Mouse (Mus musculus): ENCODE data around the gene Gm28048. TPM values are rescaled to one million over a fixed set of nuclear protein-coding genes. Genes with fewer than 3 reads are reported as not detected.

Gm28048 gene
- polyA plus RNA-seq, 1 experiment from 2014 or later = 19.3 TPM

GRCm38 (mm10) chr11:22832600-22832999 lies 149.3 kb downstream of the Gm28048 start:
- no peak for ATAC-seq (replicated peaks; ENCODE audit: low FRiP score)
- peaks cover 7% of the 10 kb centered on the region; the same call in 1 of the 2 replicates for H3K36me3 ChIP-seq
- H3K4me3 ChIP-seq (replicated peaks) = no peak overlapping the region
- peaks cover 3% of the 10 kb centered on the region; the same call in 1 of the 2 replicates for H3K4me1 ChIP-seq
- H3K4me2 ChIP-seq = no peak overlapping the region
- WGBS = 80% methylated on average over 4 of the region's 4 CpGs
- no peaks in the 10 kb centered on the region for H3K9me3 ChIP-seq (replicated peaks)
- no peaks in the 10 kb centered on the region for H3K27me3 ChIP-seq
- no peak overlapping the region for H3K9ac ChIP-seq
- H3K27ac ChIP-seq = no peak overlapping the region

GRCm38 (mm10) chr11:22831916-22832315 lies 150.0 kb downstream of the Gm28048 start:
- Histone ChIP-seq H3K4me1 (peaks cover 3% of the 10 kb centered on the region; the same call in 1 of the 2 replicates), H3K27me3 (no peaks in the 10 kb centered on the region), H3K9ac (no peak overlapping the region), H3K4me3 (replicated peaks) (no peak overlapping the region), H3K27ac (no peak overlapping the region), H3K36me3 (peaks cover 7% of the 10 kb centered on the region; the same call in 1 of the 2 replicates), H3K9me3 (replicated peaks) (no peaks in the 10 kb centered on the region), H3K4me2 (no peak overlapping the region)
- 80% methylated on average over 11 of the region's 11 CpGs for whole genome bisulfite sequencing
- no peak for ATAC-seq (replicated peaks; ENCODE audit: low FRiP score)

GRCm38 (mm10) chr11:22830684-22831083 lies 151.2 kb downstream of the Gm28048 start:
- H3K4me2 ChIP-seq = no peak overlapping the region
- H3K27ac ChIP-seq = no peak overlapping the region
- H3K9ac ChIP-seq = no peak overlapping the region
- H3K9me3 ChIP-seq (replicated peaks) = no peaks in the 10 kb centered on the region
- H3K27me3 ChIP-seq = no peaks in the 10 kb centered on the region
- ATAC-seq (replicated peaks; ENCODE audit: low FRiP score) = no peak
- 75% methylated on average over 6 of the region's 6 CpGs for WGBS
- no peak overlapping the region for H3K4me3 ChIP-seq (replicated peaks)
- H3K4me1 ChIP-seq = peaks cover 3% of the 10 kb centered on the region; the same call in 1 of the 2 replicates
- H3K36me3 ChIP-seq = no peaks in the 10 kb centered on the region

DNA sequence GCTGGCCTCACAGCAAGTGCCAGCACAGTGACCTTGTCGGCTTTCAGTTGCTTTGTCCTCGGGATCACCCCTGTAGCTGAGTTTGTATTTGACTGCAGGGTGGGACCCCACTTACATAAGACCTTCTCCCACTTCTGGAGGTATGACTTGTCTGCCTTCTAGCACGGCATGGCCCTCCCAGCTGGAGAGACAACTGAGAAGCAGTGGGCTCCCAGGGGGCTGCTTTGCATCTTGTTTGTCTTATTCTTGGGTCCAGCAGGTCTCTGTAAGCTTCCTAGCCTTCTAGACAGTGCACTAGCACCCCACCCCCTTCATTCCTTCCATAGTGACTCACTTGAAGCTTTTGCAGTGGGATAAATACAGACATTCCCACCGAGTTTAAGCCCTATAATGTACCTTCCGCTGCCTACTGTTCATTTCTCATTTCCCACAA lies 151.7 kb downstream of the Gm28048 start:
- H3K9me3 ChIP-seq (replicated peaks) = no peaks in the 10 kb centered on the region
- H3K27me3 ChIP-seq = no peaks in the 10 kb centered on the region
- H3K4me3 ChIP-seq (replicated peaks) = no peak overlapping the region
- WGBS = 67% methylated on average over 5 of the region's 5 CpGs
- no peaks in the 10 kb centered on the region for H3K36me3 ChIP-seq
- peaks cover 3% of the 10 kb centered on the region; the same call in 1 of the 2 replicates for H3K4me1 ChIP-seq
- H3K9ac ChIP-seq = no peak overlapping the region
- no peak overlapping the region for H3K27ac ChIP-seq
- no peak for ATAC-seq (replicated peaks; ENCODE audit: low FRiP score)
- no peak overlapping the region for H3K4me2 ChIP-seq

DNA sequence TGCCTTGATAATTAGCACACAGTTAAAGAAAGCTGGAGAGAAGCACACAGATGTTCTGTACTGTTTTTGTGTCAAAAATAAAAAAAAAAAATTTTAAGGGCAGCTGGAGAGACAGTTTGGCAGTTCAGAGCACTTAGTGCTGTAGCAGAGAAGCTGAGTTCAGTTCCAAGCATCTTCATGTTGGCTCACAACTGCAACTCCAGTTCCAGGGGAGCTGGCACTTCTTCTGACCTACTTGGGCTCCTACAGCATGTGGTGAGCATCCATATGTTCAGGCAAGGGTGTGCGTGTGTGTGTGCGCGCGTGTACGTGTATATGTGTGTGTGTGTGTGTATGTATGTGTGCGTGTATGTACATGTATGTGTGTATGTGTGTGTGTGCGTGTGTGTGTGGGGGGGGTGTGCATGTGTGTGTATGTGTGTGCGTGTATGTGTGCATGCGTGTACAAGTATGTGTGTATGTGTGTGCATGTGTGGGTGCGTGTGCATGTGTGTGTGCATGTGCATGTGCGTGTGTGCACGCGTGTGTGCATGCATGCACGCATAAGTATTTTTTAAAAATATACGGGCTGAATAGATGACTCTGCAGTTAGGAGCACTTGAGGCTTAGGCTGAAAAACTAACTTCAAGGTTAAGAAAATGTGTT lies 152.8 kb downstream of the Gm28048 start:
- Histone ChIP-seq H3K36me3 (no peaks in the 10 kb centered on the region), H3K4me3 (replicated peaks) (no peak overlapping the region), H3K9me3 (replicated peaks) (no peaks in the 10 kb centered on the region), H3K9ac (no peak overlapping the region), H3K4me2 (no peak overlapping the region), H3K27me3 (no peaks in the 10 kb centered on the region), H3K27ac (no peak overlapping the region), H3K4me1 (peaks cover 10% of the 10 kb centered on the region)
- no peak for ATAC-seq (replicated peaks; ENCODE audit: low FRiP score)
- 98% methylated on average over 15 of the region's 15 CpGs for WGBS

- H3K4me3 ChIP-seq (replicated peaks) = no peak overlapping the region
- WGBS = 90% methylated on average over 4 of the region's 4 CpGs
- no peak overlapping the region for H3K9ac ChIP-seq
- H3K4me2 ChIP-seq = no peak overlapping the region
- peaks cover 11% of the 10 kb centered on the region for H3K4me1 ChIP-seq
- no peak for ATAC-seq (replicated peaks; ENCODE audit: low FRiP score)
- H3K36me3 ChIP-seq = no peaks in the 10 kb centered on the region
- H3K27me3 ChIP-seq = no peaks in the 10 kb centered on the region
- H3K9me3 ChIP-seq (replicated peaks) = no peaks in the 10 kb centered on the region
- H3K27ac ChIP-seq = no peak overlapping the region
Measured at GRCm38 (mm10) chr11:22827514-22828080, 154.3 kb downstream of the Gm28048 start.

DNA sequence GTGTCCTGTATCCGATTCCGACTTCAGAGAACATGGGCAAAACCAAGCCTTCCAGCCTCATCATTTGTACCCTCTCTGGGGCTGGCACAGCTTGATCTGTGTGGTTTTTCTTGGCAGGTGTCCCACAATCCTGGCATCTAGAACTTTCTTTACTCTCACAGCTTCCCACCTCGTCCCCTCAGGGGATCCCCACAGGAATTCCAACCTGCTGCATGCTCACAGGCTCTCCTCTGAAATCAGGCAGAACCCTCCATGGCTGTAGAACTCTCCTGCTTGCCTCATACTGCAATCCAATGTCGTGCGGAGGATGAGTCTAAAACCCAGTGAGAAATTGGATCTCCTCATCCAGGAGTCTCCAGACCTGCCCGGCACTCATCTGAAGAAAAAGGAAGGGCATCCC lies 155.2 kb downstream of the Gm28048 start:
- Histone ChIP-seq H3K27ac (no peak overlapping the region), H3K4me2 (no peak overlapping the region), H3K9ac (no peak overlapping the region), H3K4me3 (replicated peaks) (no peak overlapping the region), H3K36me3 (no peaks in the 10 kb centered on the region), H3K4me1 (peaks cover 11% of the 10 kb centered on the region), H3K9me3 (replicated peaks) (no peaks in the 10 kb centered on the region), H3K27me3 (no peaks in the 10 kb centered on the region)
- no peak for ATAC-seq (replicated peaks; ENCODE audit: low FRiP score)
- 91% methylated on average over 6 of the region's 6 CpGs for WGBS

- WGBS = 91% methylated on average over 14 of the region's 14 CpGs
- H3K4me2 ChIP-seq = no peak overlapping the region
- H3K4me1 ChIP-seq = peaks cover 11% of the 10 kb centered on the region
- no peak overlapping the region for H3K27ac ChIP-seq
- no peak overlapping the region for H3K9ac ChIP-seq
- no peak overlapping the region for H3K4me3 ChIP-seq (replicated peaks)
- no peaks in the 10 kb centered on the region for H3K36me3 ChIP-seq
- no peaks in the 10 kb centered on the region for H3K27me3 ChIP-seq
- no peaks in the 10 kb centered on the region for H3K9me3 ChIP-seq (replicated peaks)
- ATAC-seq (replicated peaks; ENCODE audit: low FRiP score) = no peak
Measured at GRCm38 (mm10) chr11:22826051-22826450, 155.8 kb downstream of the Gm28048 start.

DNA sequence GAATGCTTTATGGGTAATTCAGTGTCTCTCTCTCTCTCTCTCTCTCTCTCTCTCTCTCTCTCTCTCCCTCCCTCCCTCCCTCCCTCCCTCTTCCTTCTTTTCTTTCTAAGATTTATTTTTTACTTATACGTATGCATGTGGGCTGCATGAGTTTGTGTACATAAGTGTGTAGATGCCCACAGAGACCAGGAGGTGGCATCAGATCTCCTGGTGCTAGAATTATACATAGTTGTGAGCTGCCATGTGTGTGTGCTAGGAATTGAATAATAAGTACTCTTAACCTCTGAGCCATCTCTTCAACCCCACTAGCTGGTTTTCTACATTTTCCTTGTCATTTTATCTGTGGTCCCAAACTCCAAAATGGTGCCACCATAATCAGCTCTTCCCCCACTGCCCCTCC lies 156.3 kb downstream of the Gm28048 start:
- H3K4me2 ChIP-seq = no peak overlapping the region
- no peak overlapping the region for H3K9ac ChIP-seq
- H3K4me3 ChIP-seq (replicated peaks) = no peak overlapping the region
- peaks cover 9% of the 10 kb centered on the region for H3K4me1 ChIP-seq
- ATAC-seq (replicated peaks; ENCODE audit: low FRiP score) = no peak
- H3K9me3 ChIP-seq (replicated peaks) = no peaks in the 10 kb centered on the region
- WGBS = 95% methylated on average over 1 of the region's 1 CpGs
- H3K27me3 ChIP-seq = no peaks in the 10 kb centered on the region
- no peak overlapping the region for H3K27ac ChIP-seq
- no peaks in the 10 kb centered on the region for H3K36me3 ChIP-seq

GRCm38 (mm10) chr11:22824049-22824705 lies 157.7 kb downstream of the Gm28048 start:
- Histone ChIP-seq H3K9ac (no peak overlapping the region), H3K27me3 (no peaks in the 10 kb centered on the region), H3K4me3 (replicated peaks) (no peak overlapping the region), H3K9me3 (replicated peaks) (no peaks in the 10 kb centered on the region), H3K4me1 (peaks cover 8% of the 10 kb centered on the region), H3K27ac (no peak overlapping the region), H3K36me3 (no peaks in the 10 kb centered on the region), H3K4me2 (no peak overlapping the region)
- ATAC-seq (replicated peaks; ENCODE audit: low FRiP score) = no peak
- WGBS = 68% methylated on average over 9 of the region's 9 CpGs

DNA sequence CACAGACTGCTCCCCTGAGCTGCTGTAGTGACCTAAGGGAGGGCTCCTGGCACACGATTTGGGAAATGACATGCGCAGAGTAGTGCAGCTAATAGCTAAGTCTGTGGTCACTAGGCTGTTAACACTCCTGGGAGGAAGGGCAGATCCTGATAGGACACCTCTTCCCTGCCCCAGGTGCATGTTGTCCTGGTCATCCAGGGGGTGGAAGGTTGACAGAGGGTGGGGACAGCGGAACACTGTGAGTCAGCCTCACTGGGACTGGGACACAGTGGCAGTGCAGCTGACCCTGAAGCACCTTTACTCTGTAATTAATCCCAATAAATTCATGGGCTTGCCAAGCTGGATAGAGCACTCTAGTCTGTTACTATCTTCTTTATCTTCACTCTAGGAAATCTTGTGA lies 160.6 kb downstream of the Gm28048 start:
- no peaks in the 10 kb centered on the region for H3K9me3 ChIP-seq (replicated peaks)
- no peak overlapping the region for H3K27ac ChIP-seq
- WGBS = 80% methylated on average over 3 of the region's 3 CpGs
- no peaks in the 10 kb centered on the region for H3K27me3 ChIP-seq
- H3K36me3 ChIP-seq = no peaks in the 10 kb centered on the region
- no peak overlapping the region for H3K9ac ChIP-seq
- no peak overlapping the region for H3K4me2 ChIP-seq
- no peak for ATAC-seq (replicated peaks; ENCODE audit: low FRiP score)
- peaks cover 8% of the 10 kb centered on the region for H3K4me1 ChIP-seq
- H3K4me3 ChIP-seq (replicated peaks) = no peak overlapping the region

- no peaks in the 10 kb centered on the region for H3K27me3 ChIP-seq
- H3K4me3 ChIP-seq (replicated peaks) = no peak overlapping the region
- WGBS = 77% methylated on average over 5 of the region's 5 CpGs
- H3K36me3 ChIP-seq = no peaks in the 10 kb centered on the region
- ATAC-seq (replicated peaks; ENCODE audit: low FRiP score) = no peak
- no peak overlapping the region for H3K27ac ChIP-seq
- no peak overlapping the region for H3K4me2 ChIP-seq
- no peak overlapping the region for H3K9ac ChIP-seq
- no peaks in the 10 kb centered on the region for H3K4me1 ChIP-seq
- no peaks in the 10 kb centered on the region for H3K9me3 ChIP-seq (replicated peaks)
Measured at GRCm38 (mm10) chr11:22818371-22818770, 163.5 kb downstream of the Gm28048 start.

All from kidney, embryonic 15.5 days (tissue).